Mouse (Mus musculus): ENCODE data around the gene Zfp385a.

DNA sequence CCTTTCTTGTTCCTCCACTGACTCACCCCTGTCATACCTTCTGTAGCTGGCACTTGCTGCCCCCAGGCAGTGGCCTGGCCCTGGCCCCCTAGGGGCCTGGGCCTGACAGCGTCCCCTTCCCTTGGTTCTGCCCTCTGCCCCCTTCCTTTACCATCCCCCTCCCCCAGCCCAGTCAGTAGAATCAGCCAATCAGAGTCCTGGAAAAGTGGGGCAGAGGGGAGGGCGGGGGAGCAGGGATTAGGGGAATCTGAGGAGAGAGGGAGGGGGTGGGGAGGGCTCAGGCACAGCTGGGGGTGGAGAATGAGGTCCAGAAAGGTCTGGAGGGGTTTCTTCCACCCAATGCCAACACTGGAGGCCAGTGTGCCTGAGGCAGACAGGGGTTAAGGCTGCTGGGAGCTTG lies 5.7 kb downstream of the Zfp385a start:
- no peak for TF ChIP-seq CTCF (conservative IDR thresholded peaks at IDR 0.05; ENCODE audit: low read length)
- TF ChIP-seq POU5F1 (IDR thresholded peaks at IDR 0.05; ENCODE audit: borderline replicate concordance, low read length): no peak

All from E14TG2a.4 (cell line).